Mouse (Mus musculus): ENCODE measurements at regions not wholly inside any gene's neighbourhood (a gene's known extent, or its start where the extent isn't known, plus 50 kb on each side); places are given as distances from the start of the nearest gene placed in this dataset.

- peaks cover 7% of the 10 kb centered on the region; the same call in 1 of the 2 replicates for H3K9me3 ChIP-seq
- H3K27me3 ChIP-seq (replicated peaks) = no peaks in the 10 kb centered on the region
- H3K36me3 ChIP-seq (replicated peaks; ENCODE audit: low read length) = no peaks in the 10 kb centered on the region
- TF ChIP-seq FLI1 (IDR thresholded peaks at IDR 0.05; ENCODE audit: low read length) (no peak), GATA1 (IDR thresholded peaks at IDR 0.05; ENCODE audit: borderline replicate concordance, low read length) (no peak)
- H3K4me1 ChIP-seq = no peaks in the 10 kb centered on the region
- no peak overlapping the region for H3K4me3 ChIP-seq (replicated peaks)
Observed at GRCm38 (mm10) chr1:80131354-80131753, 86.9 kb downstream of the Fam124b start.

GRCm38 (mm10) chr1:80123966-80124365, 94.3 kb downstream of the Fam124b start:
- peaks cover 5% of the 10 kb centered on the region; the same call in 1 of the 2 replicates for H3K9me3 ChIP-seq
- H3K4me1 ChIP-seq = no peaks in the 10 kb centered on the region
- H3K27me3 ChIP-seq (replicated peaks) = no peaks in the 10 kb centered on the region
- no peaks in the 10 kb centered on the region for H3K36me3 ChIP-seq (replicated peaks; ENCODE audit: low read length)
- TF ChIP-seq FLI1 (IDR thresholded peaks at IDR 0.05; ENCODE audit: low read length) (no peak), GATA1 (IDR thresholded peaks at IDR 0.05; ENCODE audit: borderline replicate concordance, low read length) (no peak)
- no peak overlapping the region for H3K4me3 ChIP-seq (replicated peaks)

- Histone ChIP-seq H3K36me3 (replicated peaks; ENCODE audit: low read length) (no peaks in the 10 kb centered on the region), H3K9me3 (peaks cover 10% of the 10 kb centered on the region)
- TF ChIP-seq FLI1 (IDR thresholded peaks at IDR 0.05; ENCODE audit: low read length) = no peak
- no peak for TF ChIP-seq GATA1 (IDR thresholded peaks at IDR 0.05; ENCODE audit: borderline replicate concordance, low read length)
Observed at GRCm38 (mm10) chr1:80115913-80116312, 102.4 kb downstream of the Fam124b start.

GRCm38 (mm10) chr1:80107747-80108476, 110.4 kb downstream of the Fam124b start:
- Histone ChIP-seq H3K9me3 (peaks cover 10% of the 10 kb centered on the region), H3K4me3 (replicated peaks) (no peak overlapping the region), H3K27me3 (replicated peaks) (peaks cover 2% of the 10 kb centered on the region), H3K4me1 (peaks cover 33% of the 10 kb centered on the region), H3K36me3 (replicated peaks; ENCODE audit: low read length) (peaks cover 3% of the 10 kb centered on the region)
- TF ChIP-seq FLI1 (IDR thresholded peaks at IDR 0.05; ENCODE audit: low read length) (no peak), GATA1 (IDR thresholded peaks at IDR 0.05; ENCODE audit: borderline replicate concordance, low read length) (no peak)

More at GRCm38 (mm10) chr1:80115913-80116312, 102.4 kb downstream of the Fam124b start:
- Histone ChIP-seq H3K4me1 (no peaks in the 10 kb centered on the region), H3K4me3 (replicated peaks) (no peak overlapping the region), H3K27me3 (replicated peaks) (no peaks in the 10 kb centered on the region)

- H3K36me3 ChIP-seq (replicated peaks; ENCODE audit: low read length) = peaks cover 3% of the 10 kb centered on the region
- peaks cover 2% of the 10 kb centered on the region for H3K27me3 ChIP-seq (replicated peaks)
- TF ChIP-seq GATA1 (IDR thresholded peaks at IDR 0.05; ENCODE audit: borderline replicate concordance, low read length) = no peak
- no peak for TF ChIP-seq FLI1 (IDR thresholded peaks at IDR 0.05; ENCODE audit: low read length)
- peaks cover 39% of the 10 kb centered on the region for H3K4me1 ChIP-seq
- no peak overlapping the region for H3K4me3 ChIP-seq (replicated peaks)
- peaks cover 2% of the 10 kb centered on the region for H3K9me3 ChIP-seq
Observed at GRCm38 (mm10) chr1:80106269-80106668, 112.0 kb downstream of the Fam124b start.

GRCm38 (mm10) chr1:80098266-80098665, 120.0 kb downstream of the Fam124b start:
- H3K36me3 ChIP-seq (replicated peaks; ENCODE audit: low read length) = no peaks in the 10 kb centered on the region
- 0 out of 2 replicates have a peak, but pooled peaks cover 3% of the 10 kb centered on the region for H3K9me3 ChIP-seq
- H3K4me3 ChIP-seq (replicated peaks) = no peak overlapping the region
- peaks cover 18% of the 10 kb centered on the region for H3K4me1 ChIP-seq
- no peaks in the 10 kb centered on the region for H3K27me3 ChIP-seq (replicated peaks)
- no peak for TF ChIP-seq GATA1 (IDR thresholded peaks at IDR 0.05; ENCODE audit: borderline replicate concordance, low read length)
- no peak for TF ChIP-seq FLI1 (IDR thresholded peaks at IDR 0.05; ENCODE audit: low read length)

GRCm38 (mm10) chr1:80091800-80092199, 126.5 kb downstream of the Fam124b start:
- Histone ChIP-seq H3K4me1 (peaks cover 40% of the 10 kb centered on the region), H3K9me3 (0 out of 2 replicates have a peak, but pooled peaks cover 3% of the 10 kb centered on the region), H3K27me3 (replicated peaks) (no peaks in the 10 kb centered on the region), H3K36me3 (replicated peaks; ENCODE audit: low read length) (no peaks in the 10 kb centered on the region), H3K4me3 (replicated peaks) (no peak overlapping the region)
- TF ChIP-seq GATA1 (IDR thresholded peaks at IDR 0.05; ENCODE audit: borderline replicate concordance, low read length) (no peak), FLI1 (IDR thresholded peaks at IDR 0.05; ENCODE audit: low read length) (no peak)

GRCm38 (mm10) chr1:80091350-80091749, 126.9 kb downstream of the Fam124b start:
- peaks cover 40% of the 10 kb centered on the region for H3K4me1 ChIP-seq
- no peaks in the 10 kb centered on the region for H3K36me3 ChIP-seq (replicated peaks; ENCODE audit: low read length)
- H3K9me3 ChIP-seq = 0 out of 2 replicates have a peak, but pooled peaks cover 3% of the 10 kb centered on the region
- H3K4me3 ChIP-seq (replicated peaks) = peak overlapping the region; percentile 68
- no peaks in the 10 kb centered on the region for H3K27me3 ChIP-seq (replicated peaks)
- TF ChIP-seq GATA1 (IDR thresholded peaks at IDR 0.05; ENCODE audit: borderline replicate concordance, low read length) (no peak), FLI1 (IDR thresholded peaks at IDR 0.05; ENCODE audit: low read length) (no peak)

GRCm38 (mm10) chr1:80088651-80089050, 129.6 kb downstream of the Fam124b start:
- no peak for TF ChIP-seq FLI1 (IDR thresholded peaks at IDR 0.05; ENCODE audit: low read length)
- TF ChIP-seq GATA1 (IDR thresholded peaks at IDR 0.05; ENCODE audit: borderline replicate concordance, low read length) = no peak
- Histone ChIP-seq H3K27me3 (replicated peaks) (no peaks in the 10 kb centered on the region), H3K9me3 (no peaks in the 10 kb centered on the region), H3K4me3 (replicated peaks) (no peak overlapping the region), H3K36me3 (replicated peaks; ENCODE audit: low read length) (no peaks in the 10 kb centered on the region), H3K4me1 (peaks cover 32% of the 10 kb centered on the region)

GRCm38 (mm10) chr1:80076357-80076756, 141.9 kb downstream of the Fam124b start:
- no peaks in the 10 kb centered on the region for H3K9me3 ChIP-seq
- H3K4me3 ChIP-seq (replicated peaks) = no peak overlapping the region
- TF ChIP-seq GATA1 (IDR thresholded peaks at IDR 0.05; ENCODE audit: borderline replicate concordance, low read length) (no peak), FLI1 (IDR thresholded peaks at IDR 0.05; ENCODE audit: low read length) (no peak)
- H3K4me1 ChIP-seq = peaks cover 8% of the 10 kb centered on the region
- H3K36me3 ChIP-seq (replicated peaks; ENCODE audit: low read length) = no peaks in the 10 kb centered on the region
- no peaks in the 10 kb centered on the region for H3K27me3 ChIP-seq (replicated peaks)
